Mouse (Mus musculus): ENCODE measurements around the gene Hils1. TPM values are rescaled to one million over a fixed set of nuclear protein-coding genes. Genes with fewer than 3 reads are reported as not detected.
"Not testable (repeated sequence)": the region's sequence is repeated elsewhere in the genome, so short reads cannot be mapped to it uniquely, and the experiment has no call there.

Hils1 gene
- polyA plus RNA-seq, 1 experiment, result 0.22 TPM

GRCm38 (mm10) chr11:94955103-94955502, 12.3 kb upstream of the Hils1 start:
- DNase-seq (ENCODE audit: low spot score), result no peak

- no peak for DNase-seq (ENCODE audit: low spot score)
Measured at GRCm38 (mm10) chr11:94957693-94958064, 9.7 kb upstream of the Hils1 start.

GRCm38 (mm10) chr11:94958065-94958858, 9.1 kb upstream of the Hils1 start:
- no peak for DNase-seq (ENCODE audit: low spot score)

GRCm38 (mm10) chr11:94962534-94963101, 4.8 kb upstream of the Hils1 start:
- no peak for DNase-seq (ENCODE audit: low spot score)

- no peak for DNase-seq (ENCODE audit: low spot score)
Measured at GRCm38 (mm10) chr11:94968187-94968586, 794 bp downstream of the Hils1 start.

- not testable (repeated sequence) for DNase-seq (ENCODE audit: low spot score)
Measured at GRCm38 (mm10) chr11:94969709-94970108, 2.3 kb downstream of the Hils1 start.

- DNase-seq (ENCODE audit: low spot score), result no peak
Measured at GRCm38 (mm10) chr11:94970210-94970943, 3.0 kb downstream of the Hils1 start.

- DNase-seq (ENCODE audit: low spot score), result no peak
Measured at GRCm38 (mm10) chr11:94971895-94972615, 4.7 kb downstream of the Hils1 start.

GRCm38 (mm10) chr11:94972887-94973286, 5.5 kb downstream of the Hils1 start:
- DNase-seq (ENCODE audit: low spot score), result no peak

- DNase-seq (ENCODE audit: low spot score), result no peak
Measured at GRCm38 (mm10) chr11:94973313-94973712, 5.9 kb downstream of the Hils1 start.

GRCm38 (mm10) chr11:94974951-94975350, 7.6 kb downstream of the Hils1 start:
- DNase-seq (ENCODE audit: low spot score), result no peak

GRCm38 (mm10) chr11:94976199-94976598, 8.8 kb downstream of the Hils1 start, which contains the start of gene Sgca:
Gene Sgca, minus strand, starts transcription at chr11:94976327.
- DNase-seq (ENCODE audit: low spot score), result no peak

- no peak for DNase-seq (ENCODE audit: low spot score)
Measured at GRCm38 (mm10) chr11:94978178-94978915, 11.0 kb downstream of the Hils1 start.

- peak; percentile 89 for DNase-seq (ENCODE audit: low spot score)
Measured at GRCm38 (mm10) chr11:94978947-94979346, 11.6 kb downstream of the Hils1 start.

- no peak for DNase-seq (ENCODE audit: low spot score)
Measured at GRCm38 (mm10) chr11:94979462-94980179, 12.2 kb downstream of the Hils1 start.

GRCm38 (mm10) chr11:94985140-94985539, 17.7 kb downstream of the Hils1 start:
- no peak for DNase-seq (ENCODE audit: low spot score)

GRCm38 (mm10) chr11:94985822-94986221, 18.4 kb downstream of the Hils1 start:
- no peak for DNase-seq (ENCODE audit: low spot score)

GRCm38 (mm10) chr11:94986435-94986834, 19.0 kb downstream of the Hils1 start:
- no peak for DNase-seq (ENCODE audit: low spot score)

- no peak for DNase-seq (ENCODE audit: low spot score)
Measured at GRCm38 (mm10) chr11:94987341-94987740, 19.9 kb downstream of the Hils1 start.

GRCm38 (mm10) chr11:94987851-94988250, 20.5 kb downstream of the Hils1 start:
- no peak for DNase-seq (ENCODE audit: low spot score)

Measured in urinary bladder, adult 2 months (tissue).